Comparison of ENCODE assay signal across 9 mouse cellular contexts in the genomic region with DNA sequence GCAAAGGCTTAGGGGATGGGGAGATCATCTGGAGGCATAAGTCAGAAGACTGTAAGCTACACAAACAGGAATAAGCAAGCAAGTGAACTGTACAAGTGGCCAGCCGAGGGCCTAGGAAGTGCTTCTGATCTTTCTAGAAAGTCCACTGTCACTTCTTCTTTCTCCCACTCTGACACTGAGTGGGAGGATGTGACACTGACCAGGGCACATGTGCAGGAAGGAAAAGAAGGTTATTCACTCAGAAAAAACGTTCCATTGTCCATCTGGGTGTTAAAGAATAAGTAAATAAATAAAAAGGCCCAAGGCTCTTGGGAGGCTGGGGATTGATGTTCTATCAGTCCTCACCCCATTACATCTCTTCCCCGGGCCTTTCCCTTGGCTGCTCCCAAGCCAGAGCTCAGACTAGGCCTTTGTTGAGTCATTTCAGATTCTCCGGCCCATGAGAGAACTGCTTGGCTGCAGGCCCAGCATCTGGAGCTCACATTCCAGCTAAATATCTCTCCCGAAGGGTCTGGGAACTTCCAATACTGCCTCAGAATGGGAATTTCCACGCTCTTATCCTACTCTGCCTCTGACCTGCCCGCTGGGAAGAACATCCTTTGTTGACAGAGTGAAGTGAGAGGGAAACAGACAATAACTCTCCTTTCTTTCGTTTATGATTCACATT. TPM values are rescaled to one million over a fixed set of nuclear protein-coding genes. Genes with fewer than 3 reads are reported as not detected.
A peak's percentile ranks its signal among the peaks of the same experiment; 100 is the strongest.
DNase-seq lines count a peak whose midpoint lies in the region; ATAC-seq lines count a peak whose summit lies in the region.
"Had no signal": no experiment of that assay in that cellular context is flagged by ENCODE, and none has a peak within 500 bp of the region (broad histone marks: within the 10 kb centered on the region; RNA-seq: fewer than 3 reads in every experiment).

No protein-coding gene starts in this region.

- H3K9ac ChIP-seq in heart, embryonic 11.5 days (ENCODE audit: low read depth, low read length), result no peak overlapping the region
- no peak overlapping the region for H3K9ac ChIP-seq in kidney, embryonic 14.5 days (ENCODE audit: low read depth, low read length)

- 33% methylated on average over 8 of the region's 8 CpGs for WGBS in heart, embryonic 11.5 days (ENCODE audit: insufficient replicate concordance)
- 42% methylated on average over 8 of the region's 8 CpGs for WGBS in kidney, embryonic 14.5 days

- peak overlapping the region; percentile 68 for H3K27ac ChIP-seq in heart, embryonic 11.5 days (ENCODE audit: low read depth, low read length)
- H3K27ac ChIP-seq in kidney, embryonic 14.5 days (ENCODE audit: low read depth, low read length), result peak overlapping the region; percentile 57; the same call in 1 of the 2 replicates

- H3K9me3 ChIP-seq in heart, embryonic 11.5 days (replicated peaks; ENCODE audit: control insufficient read depth, low read length), result no peaks in the 10 kb centered on the region
- H3K9me3 ChIP-seq in kidney, embryonic 14.5 days (ENCODE audit: control insufficient read depth, low read length), result no peaks in the 10 kb centered on the region

- peaks cover 12% of the 10 kb centered on the region for H3K4me1 ChIP-seq in heart, embryonic 11.5 days (ENCODE audit: control insufficient read depth, insufficient read depth, low read length)
- no peaks in the 10 kb centered on the region; the same call in 1 of the 2 replicates for H3K4me1 ChIP-seq in kidney, embryonic 14.5 days (ENCODE audit: control insufficient read depth, insufficient read depth, low read length)

- no peaks in the 10 kb centered on the region for H3K36me3 ChIP-seq in heart, embryonic 11.5 days (ENCODE audit: control insufficient read depth, insufficient read depth, low read length)
- H3K36me3 ChIP-seq in kidney, embryonic 14.5 days (ENCODE audit: control insufficient read depth, insufficient read depth, low read length), result no peaks in the 10 kb centered on the region

- H3K27me3 ChIP-seq in heart, embryonic 11.5 days (ENCODE audit: control insufficient read depth, insufficient read depth, low read length), result no peaks in the 10 kb centered on the region
- H3K27me3 ChIP-seq in kidney, embryonic 14.5 days (ENCODE audit: control insufficient read depth, insufficient read depth, low read length), result no peaks in the 10 kb centered on the region

- DNase-seq in embryo, embryonic 11 days, result peak; percentile 21
- no peak for DNase-seq in embryo, embryonic 9.5 days (ENCODE audit: extremely low spot score)
- peak; percentile 59 for DNase-seq in adrenal gland, adult 8-10 months
- peak; percentile 59 to 85 for DNase-seq in lung, postnatal 4 days
- no peak for DNase-seq in layer of hippocampus, postnatal 14 days (ENCODE audit: low spot score in 2 of 2)

- 0 out of 2 replicates have a peak, but pooled peaks have one; percentile 49 for ATAC-seq in heart, embryonic 11.5 days (replicated peaks; ENCODE audit: insufficient number of reproducible peaks, low FRiP score, low TSS enrichment)
- ATAC-seq in kidney, embryonic 14.5 days (ENCODE audit: low FRiP score, low TSS enrichment), result peak; percentile 57; the same call in 1 of the 2 replicates
- no peak for ATAC-seq in erythroid progenitor cell, adult 5-6 weeks (replicated peaks; ENCODE audit: low FRiP score, poor library complexity, severe bottlenecking)

- H3K4me2 ChIP-seq in heart, embryonic 11.5 days, result no peak overlapping the region
- no peak overlapping the region for H3K4me2 ChIP-seq in kidney, embryonic 14.5 days (replicated peaks; ENCODE audit: low read depth, low read length)

- H3K4me3 ChIP-seq in heart, embryonic 11.5 days (ENCODE audit: low read depth, low read length), result no peak overlapping the region
- no peak overlapping the region for H3K4me3 ChIP-seq in kidney, embryonic 14.5 days (ENCODE audit: low read length)

RNA-seq across cellular contexts. Expression of a gene that starts 2.6 kb away (rescaled TPM):
- total RNA-seq in adrenal gland, adult 8-10 months (2022), result 1 to 10 TPM in 3 of 4 experiments, under 1 TPM in 1; 0.74 to 2.6 (median 1.2) TPM
- polyA plus RNA-seq in heart, embryonic 11.5 days (2014; fragmentation: Nextera tagmentation; extraction: Ambion mirVana), result 6.8 and 8.2 TPM in 2 replicates
- 0.92 and 2.7 TPM in 2 replicates for polyA plus RNA-seq in kidney, embryonic 14.5 days (2014; fragmentation: Nextera tagmentation; extraction: Ambion mirVana)
- total RNA-seq in erythroid progenitor cell, adult 5-6 weeks (2015; ENCODE audit: low replicate concordance), result not detected in 2 replicates
- total RNA-seq in erythroid progenitor cell, adult 5-6 weeks (2017; ENCODE audit: low replicate concordance), result 0.51 TPM in 1 of 2 replicates, not detected in the other
- total RNA-seq in layer of hippocampus, postnatal 14 days (2021), result not detected

RNA-seq across cellular contexts. Expression of a gene that starts 5.6 kb away (rescaled TPM):
- not detected for total RNA-seq in adrenal gland, adult 8-10 months (2022)
- not detected in 2 replicates for polyA plus RNA-seq in heart, embryonic 11.5 days (2014; fragmentation: Nextera tagmentation; extraction: Ambion mirVana)
- polyA plus RNA-seq in kidney, embryonic 14.5 days (2014; fragmentation: Nextera tagmentation; extraction: Ambion mirVana), result not detected in 2 replicates
- total RNA-seq in erythroid progenitor cell, adult 5-6 weeks (2015; ENCODE audit: low replicate concordance), result not detected in 2 replicates
- not detected in 2 replicates for total RNA-seq in erythroid progenitor cell, adult 5-6 weeks (2017; ENCODE audit: low replicate concordance)
- not detected for total RNA-seq in layer of hippocampus, postnatal 14 days (2021)
- total RNA-seq: common myeloid progenitor, adult 5-6 weeks had no signal

RNA-seq across cellular contexts. Expression of a gene that starts 12.7 kb away (rescaled TPM):
- 1 to 10 TPM in 1 of 4 experiments, under 1 TPM in 1, not detected in 2; 0.46 to 1.7 TPM for total RNA-seq in adrenal gland, adult 8-10 months (2022)
- polyA plus RNA-seq in heart, embryonic 11.5 days (2014; fragmentation: Nextera tagmentation; extraction: Ambion mirVana), result 2.0 and 2.8 TPM in 2 replicates
- 0.74 and 0.93 TPM in 2 replicates for polyA plus RNA-seq in kidney, embryonic 14.5 days (2014; fragmentation: Nextera tagmentation; extraction: Ambion mirVana)
- not detected in 2 replicates for total RNA-seq in erythroid progenitor cell, adult 5-6 weeks (2015; ENCODE audit: low replicate concordance)
- not detected in 2 replicates for total RNA-seq in erythroid progenitor cell, adult 5-6 weeks (2017; ENCODE audit: low replicate concordance)
- not detected for total RNA-seq in layer of hippocampus, postnatal 14 days (2021)
- total RNA-seq: common myeloid progenitor, adult 5-6 weeks had no signal

RNA-seq across cellular contexts. Expression of a gene that starts 24.8 kb away (rescaled TPM):
- 1 to 10 TPM; 3.5 to 8.2 (median 4.4) TPM for total RNA-seq in adrenal gland, adult 8-10 months (2022)
- not detected in 2 replicates for polyA plus RNA-seq in heart, embryonic 11.5 days (2014; fragmentation: Nextera tagmentation; extraction: Ambion mirVana)
- 9.7 and 10.4 TPM in 2 replicates for polyA plus RNA-seq in kidney, embryonic 14.5 days (2014; fragmentation: Nextera tagmentation; extraction: Ambion mirVana)
- not detected in 2 replicates for total RNA-seq in erythroid progenitor cell, adult 5-6 weeks (2015; ENCODE audit: low replicate concordance)
- not detected in 2 replicates for total RNA-seq in erythroid progenitor cell, adult 5-6 weeks (2017; ENCODE audit: low replicate concordance)
- under 1 TPM; 0.83 to 0.95 TPM for total RNA-seq in layer of hippocampus, postnatal 14 days (2021)
- total RNA-seq: common myeloid progenitor, adult 5-6 weeks had no signal

Comparison
In these comparisons a context has a peak if more than half of its experiments do, and no peak if none do; other contexts are left out.
1. DNase-seq: peak in embryo, embryonic 11 days (single experiment), adrenal gland, adult 8-10 months (single experiment) and lung, postnatal 4 days (2 of 2); none in embryo, embryonic 9.5 days (single experiment) and layer of hippocampus, postnatal 14 days (0 of 2).